Mouse (Mus musculus) right cerebral cortex, adult 2 months (tissue): Measurements from ENCODE around the gene Stat3.

Experiments
- DNase-seq, 2 experiments: peaks; one replicate each; pipeline ENCODE4 v3.0.0; 2021 to 2022; ENCODE audit warnings: low spot score in 2 of 2

Gene Stat3

DNA sequence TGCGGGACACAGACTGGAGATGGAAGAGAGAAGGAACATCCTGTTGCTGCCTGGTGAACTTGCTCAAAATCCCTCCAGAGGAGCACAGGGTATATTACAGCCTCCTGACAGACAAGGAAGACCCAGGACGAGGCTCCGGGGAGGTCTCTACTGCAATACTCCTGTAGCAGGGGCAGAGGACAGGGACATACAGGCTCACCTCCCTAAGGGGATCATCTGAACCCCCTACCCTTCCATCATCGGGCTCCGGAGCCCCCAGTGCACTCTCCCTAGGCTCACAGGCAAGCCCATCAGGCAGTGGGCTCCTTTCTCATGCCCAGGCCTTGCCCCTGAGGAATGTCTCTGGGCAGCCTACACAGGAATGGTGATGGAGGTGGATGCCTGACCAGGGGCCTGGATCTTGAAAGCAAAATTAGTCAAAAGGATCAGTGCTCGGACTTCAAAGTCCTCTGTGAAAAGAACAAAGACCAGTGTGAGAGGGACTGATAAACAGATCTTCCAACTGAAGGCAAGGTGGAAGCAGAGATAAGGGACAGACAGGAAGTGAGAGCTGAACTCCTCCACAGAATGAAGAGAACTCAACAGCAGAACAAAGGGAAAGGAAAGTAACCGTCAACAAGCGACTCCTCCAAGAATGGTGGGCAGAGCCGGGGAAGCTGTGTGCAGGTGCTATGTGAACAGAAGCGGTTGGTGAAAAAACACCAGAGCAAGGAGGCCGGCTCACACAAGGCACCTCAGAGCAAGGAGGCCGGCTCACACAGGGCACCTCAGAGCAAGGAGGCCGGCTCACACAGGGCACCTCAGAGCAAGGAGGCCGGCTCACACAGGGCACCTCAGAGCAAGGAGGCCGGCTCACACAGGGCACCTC, 47.9 kb downstream of the Stat3 start:
- no peak for DNase-seq

- peak in 1 of 2 experiments; percentile 21 for DNase-seq
These were observed 48.9 kb downstream of the Stat3 start for GRCm38 (mm10) chr11:100890481-100890880.

GRCm38 (mm10) chr11:100888348-100888820, 51.0 kb downstream of the Stat3 start:
- no peak for DNase-seq

- DNase-seq: no peak
These were observed 51.6 kb downstream of the Stat3 start for GRCm38 (mm10) chr11:100887764-100888163.

DNA sequence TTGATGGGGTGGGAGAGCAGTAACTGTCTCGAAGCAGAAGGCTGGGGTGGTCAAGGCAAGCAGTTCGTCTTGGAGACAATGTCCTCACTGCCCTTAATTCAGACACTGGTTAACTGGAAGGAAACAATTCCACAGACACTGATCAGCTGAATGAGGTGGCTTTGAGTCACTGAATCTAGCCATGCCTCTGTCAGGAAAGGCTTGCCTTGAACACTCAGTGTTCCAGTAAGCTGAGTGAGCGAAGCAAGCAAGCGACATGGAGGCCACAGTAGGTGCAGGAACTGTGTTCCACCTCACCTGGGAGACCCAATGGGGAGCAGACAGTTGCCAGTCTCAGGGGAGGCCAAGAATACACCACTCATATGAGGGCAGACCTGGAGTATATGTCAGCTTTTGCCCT, 52.1 kb downstream of the Stat3 start:
- no peak for DNase-seq

- no peak for DNase-seq
These were observed 53.1 kb downstream of the Stat3 start for GRCm38 (mm10) chr11:100886188-100886740.

DNA sequence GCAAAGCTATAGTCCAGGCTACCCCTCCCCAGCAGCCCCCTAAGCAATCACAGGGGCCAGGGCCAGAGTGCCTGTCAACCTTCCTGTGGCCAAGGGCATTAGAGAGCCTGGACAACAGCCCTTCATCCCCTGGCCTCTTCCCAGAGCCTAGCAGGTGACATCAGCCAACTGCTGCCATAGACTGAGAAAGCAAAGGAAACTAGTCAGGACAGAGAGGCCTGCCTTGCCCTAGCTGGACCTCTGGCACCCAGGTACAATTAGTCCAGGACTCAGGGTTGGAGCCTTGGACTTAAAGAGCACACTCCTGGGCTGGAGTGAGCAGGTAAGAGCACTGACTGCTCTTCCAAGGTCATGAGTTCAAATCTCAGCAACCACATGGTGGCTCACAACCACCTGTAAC, 53.9 kb downstream of the Stat3 start:
- DNase-seq: no peak

GRCm38 (mm10) chr11:100883640-100884039, 55.7 kb downstream of the Stat3 start:
- DNase-seq: no peak

GRCm38 (mm10) chr11:100879321-100880078, 59.8 kb downstream of the Stat3 start:
- no peak for DNase-seq

- DNase-seq: no peak
These were observed 63.6 kb downstream of the Stat3 start for GRCm38 (mm10) chr11:100875761-100876160.

GRCm38 (mm10) chr11:100870968-100871350, 68.4 kb downstream of the Stat3 start:
- DNase-seq: no peak

GRCm38 (mm10) chr11:100870256-100870967, 68.9 kb downstream of the Stat3 start:
- peak; percentile 18 to 41 for DNase-seq

DNA sequence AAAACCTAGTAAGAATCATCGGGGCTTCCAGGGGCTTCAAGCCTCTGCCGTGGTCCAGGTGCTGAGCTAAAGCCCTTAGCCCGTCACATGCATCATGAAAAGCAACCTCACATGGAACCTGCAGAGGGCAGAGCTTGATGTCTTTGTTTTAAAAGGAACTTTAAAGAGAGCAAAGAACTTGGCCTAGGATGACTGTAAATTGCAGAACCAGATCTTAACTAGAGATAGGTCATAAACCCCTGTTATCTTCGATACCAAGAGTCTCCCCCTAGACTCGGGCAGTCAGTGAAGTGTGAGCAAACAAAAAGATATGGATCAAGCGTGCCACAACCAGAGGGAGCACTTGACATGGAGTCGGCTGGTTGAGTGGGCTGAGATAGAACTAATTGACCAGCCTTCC, 73.7 kb downstream of the Stat3 start:
- no peak for DNase-seq

- no peak for DNase-seq
These were observed 76.2 kb downstream of the Stat3 start for GRCm38 (mm10) chr11:100863141-100863540.

DNA sequence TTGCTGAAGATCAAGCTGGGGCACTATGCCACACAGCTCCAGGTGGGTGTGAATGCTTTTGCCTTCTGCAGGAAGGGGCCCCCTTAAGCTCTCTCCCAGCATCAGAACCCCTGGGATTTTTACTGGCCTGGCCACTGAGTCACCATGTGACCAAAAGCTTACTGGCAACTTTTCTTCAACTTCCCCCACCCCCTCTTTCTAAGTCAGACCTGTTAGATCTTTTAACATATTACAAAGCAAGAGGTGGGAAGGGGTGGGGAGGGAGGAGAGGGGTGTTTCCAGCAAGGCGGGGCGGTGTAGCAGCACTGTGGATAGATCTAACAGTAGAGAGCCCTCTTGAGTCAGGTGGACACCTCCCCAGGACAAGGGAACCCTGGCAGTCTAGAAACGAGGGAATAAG, 77.5 kb downstream of the Stat3 start:
- no peak for DNase-seq

- no peak for DNase-seq
These were observed 78.0 kb downstream of the Stat3 start for GRCm38 (mm10) chr11:100861335-100861734.

GRCm38 (mm10) chr11:100860198-100861048, 78.9 kb downstream of the Stat3 start:
- peak; percentile 13 to 26 for DNase-seq

DNA sequence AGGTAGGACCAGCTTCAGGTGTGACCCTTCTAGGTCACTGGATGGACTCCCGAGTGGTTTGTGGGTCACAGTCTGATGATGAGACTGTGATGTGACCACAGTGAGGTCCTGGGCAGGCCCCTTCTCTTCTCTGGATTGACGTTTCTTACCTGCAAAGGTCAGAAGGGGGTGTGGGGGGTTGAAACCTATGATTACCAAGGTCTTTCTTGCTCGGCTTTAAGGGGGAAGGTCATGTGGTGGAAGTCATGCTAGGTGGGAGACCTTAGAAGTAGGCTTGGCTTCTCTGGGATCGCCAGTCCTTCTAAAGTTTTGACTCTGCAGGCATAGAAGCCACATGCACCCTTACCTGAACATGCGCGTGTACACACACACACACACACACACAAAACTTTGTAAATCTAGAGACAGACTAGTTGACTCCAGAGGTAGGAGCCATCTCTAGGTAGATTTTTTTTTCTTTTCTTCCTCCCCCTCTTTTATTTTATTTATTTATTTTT, 79.7 kb downstream of the Stat3 start:
- DNase-seq: no peak

- DNase-seq: peak; percentile 40
These were observed 80.3 kb downstream of the Stat3 start, which contains the start of gene Stat5a for GRCm38 (mm10) chr11:100858935-100859578. Gene Stat5a (plus strand): TSS chr11:100859351.

DNA sequence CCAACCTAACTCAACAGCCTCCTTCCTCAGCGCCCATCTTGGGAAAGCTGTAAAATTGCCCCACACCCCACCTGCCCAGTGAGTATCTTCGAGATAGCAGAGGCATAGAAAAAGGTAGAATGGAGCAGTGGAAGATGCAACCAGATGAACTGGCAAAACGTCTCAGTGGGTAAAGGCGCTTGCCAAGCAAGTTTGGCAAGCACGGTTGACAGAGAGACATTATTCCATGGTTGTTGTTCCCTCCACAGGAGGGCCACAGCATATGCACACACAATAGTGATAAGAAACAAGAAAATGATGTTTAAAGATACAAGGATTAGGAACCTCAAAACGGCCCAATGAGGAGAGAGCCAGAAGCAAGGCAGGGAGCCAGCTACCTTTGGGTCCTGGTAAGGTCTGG, 81.4 kb downstream of the Stat3 start:
- DNase-seq: no peak
